9 mouse cellular contexts compared by ENCODE assay signal in the genomic region with DNA sequence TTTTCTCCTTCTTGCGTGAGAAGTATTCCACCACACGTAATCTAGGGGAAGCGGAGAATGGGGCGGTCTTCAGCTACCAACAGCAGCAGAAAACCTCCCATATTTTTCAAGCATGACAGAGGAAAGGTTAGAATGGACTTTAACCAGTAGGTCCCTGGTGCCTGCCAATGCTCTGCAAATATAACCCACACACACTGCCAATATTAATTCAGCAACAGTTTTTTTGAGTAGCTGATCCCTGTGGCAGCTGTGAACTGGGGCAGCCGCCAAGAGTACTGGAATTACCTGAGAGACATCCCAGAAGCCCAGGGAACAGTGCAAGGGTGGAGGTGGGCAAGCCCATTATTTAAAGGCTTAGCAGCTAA.
A peak's percentile ranks its signal among the peaks of the same experiment; 100 is the strongest.
DNase-seq lines count a peak whose midpoint lies in the region; ATAC-seq and TF ChIP-seq lines count a peak whose summit lies in the region.
"Had no signal": no experiment of that assay in that cellular context is flagged by ENCODE, and none has a peak within 500 bp of the region (broad histone marks: within the 10 kb centered on the region; RNA-seq: fewer than 3 reads in every experiment).

No protein-coding gene starts in this region.

- peak overlapping the region; percentile 60 for H3K27ac ChIP-seq in lung, embryonic 14.5 days (ENCODE audit: low read depth)
- H3K27ac ChIP-seq in heart, embryonic 14.5 days (replicated peaks in 1 of 2; ENCODE audit: control insufficient read depth in 1 of 2, insufficient read depth in 1 of 2, low read depth in 2 of 2, low read length in 2 of 2) = peak overlapping the region; percentile 28 to 44; a peak in 1 of 4 replicates
- no peak overlapping the region for H3K27ac ChIP-seq in kidney, postnatal 0 days
- H3K27ac ChIP-seq in stomach, embryonic 14.5 days (ENCODE audit: low read length) = peak overlapping the region; percentile 66
- no peak overlapping the region; the same call in 1 of the 2 replicates for H3K27ac ChIP-seq in left cerebral cortex, adult 2 months
- H3K27ac ChIP-seq: hindbrain, embryonic 12.5 days had no signal

- no peak for TF ChIP-seq CTCF in lung, embryonic 14.5 days (IDR thresholded peaks at IDR 0.05; ENCODE audit: low read depth)
- TF ChIP-seq CTCF in kidney, postnatal 0 days (IDR thresholded peaks at IDR 0.05; ENCODE audit: low read depth) = no peak
- TF ChIP-seq CTCF in left cerebral cortex, adult 2 months (IDR thresholded peaks at IDR 0.05) = no peak

- no peak overlapping the region for H3K4me2 ChIP-seq in lung, embryonic 14.5 days
- no peak overlapping the region for H3K4me2 ChIP-seq in heart, embryonic 14.5 days (ENCODE audit: low read length)
- no peak overlapping the region for H3K4me2 ChIP-seq in kidney, postnatal 0 days (ENCODE audit: low read length)
- H3K4me2 ChIP-seq in stomach, embryonic 14.5 days (replicated peaks; ENCODE audit: low read depth, low read length) = no peak overlapping the region
- H3K4me2 ChIP-seq: hindbrain, embryonic 12.5 days had no signal

- intact Hi-C loops in left cerebral cortex, adult 2 months (cut with DNase I) = loop anchor here (5.0 kb wide), 2 partner anchors 151 to 211 kb away; no protein-coding TSS in a partner anchor
- intact Hi-C loops in left cerebral cortex, postnatal 10 days (cut with DNase I) = no loop called here

- 69% methylated on average over 5 of the region's 5 CpGs for WGBS in lung, embryonic 14.5 days
- 76% methylated on average over 5 of the region's 5 CpGs for WGBS in heart, embryonic 14.5 days
- WGBS in kidney, postnatal 0 days = 74% methylated on average over 5 of the region's 5 CpGs
- 57% methylated on average over 5 of the region's 5 CpGs for WGBS in stomach, embryonic 14.5 days

- H3K36me3 ChIP-seq in lung, embryonic 14.5 days (ENCODE audit: insufficient read depth) = no peaks in the 10 kb centered on the region
- H3K36me3 ChIP-seq in heart, embryonic 14.5 days (ENCODE audit: control insufficient read depth, insufficient read depth, low read length) = no peaks in the 10 kb centered on the region
- H3K36me3 ChIP-seq in kidney, postnatal 0 days (ENCODE audit: insufficient read depth, low read length) = no peaks in the 10 kb centered on the region
- no peaks in the 10 kb centered on the region for H3K36me3 ChIP-seq in stomach, embryonic 14.5 days (ENCODE audit: control insufficient read depth, insufficient read depth, low read length)
- H3K36me3 ChIP-seq: G1E; hindbrain, embryonic 12.5 days had no signal

- no peak overlapping the region for H3K9ac ChIP-seq in lung, embryonic 14.5 days
- no peak overlapping the region for H3K9ac ChIP-seq in heart, embryonic 14.5 days (ENCODE audit: low read length)
- no peak overlapping the region for H3K9ac ChIP-seq in kidney, postnatal 0 days (ENCODE audit: low read depth, low read length)
- H3K9ac ChIP-seq in stomach, embryonic 14.5 days (replicated peaks; ENCODE audit: low read depth, low read length) = no peak overlapping the region
- H3K9ac ChIP-seq: hindbrain, embryonic 12.5 days had no signal

- H3K4me1 ChIP-seq in lung, embryonic 14.5 days (ENCODE audit: insufficient read depth) = peaks cover 15% of the 10 kb centered on the region; the same call in 1 of the 2 replicates
- H3K4me1 ChIP-seq in heart, embryonic 14.5 days (ENCODE audit: control insufficient read depth in 2 of 2, insufficient read depth in 2 of 2, low read length in 2 of 2) = peaks cover 10 to 22% of the 10 kb centered on the region in 2 experiments
- no peaks in the 10 kb centered on the region; the same call in 1 of the 2 replicates for H3K4me1 ChIP-seq in kidney, postnatal 0 days (replicated peaks; ENCODE audit: insufficient read depth, low read length)
- peaks cover 16% of the 10 kb centered on the region for H3K4me1 ChIP-seq in stomach, embryonic 14.5 days (ENCODE audit: control insufficient read depth, insufficient read depth, low read length)
- H3K4me1 ChIP-seq: hindbrain, embryonic 12.5 days had no signal

- ATAC-seq in lung, embryonic 14.5 days (ENCODE audit: insufficient read depth) = no peak; the same call in 1 of the 2 replicates
- no peak for ATAC-seq in heart, embryonic 14.5 days (ENCODE audit: insufficient number of reproducible peaks, insufficient read depth, low FRiP score, low read depth)
- peak; percentile 69 for ATAC-seq in kidney, postnatal 0 days (replicated peaks; ENCODE audit: low FRiP score, low read depth)
- peak; percentile 60; the same call in 1 of the 2 replicates for ATAC-seq in stomach, embryonic 14.5 days (ENCODE audit: insufficient number of reproducible peaks, insufficient read depth, low FRiP score, low read depth)

- no peak overlapping the region for H3K4me3 ChIP-seq in lung, embryonic 14.5 days (ENCODE audit: low read depth, low read length)
- H3K4me3 ChIP-seq in heart, embryonic 14.5 days (ENCODE audit: control insufficient read depth in 1 of 2, insufficient read depth in 1 of 2, low read depth in 1 of 2, low read length in 2 of 2) = no peak overlapping the region
- H3K4me3 ChIP-seq in kidney, postnatal 0 days (replicated peaks; ENCODE audit: low read depth, low read length) = no peak overlapping the region
- H3K4me3 ChIP-seq in stomach, embryonic 14.5 days (ENCODE audit: low read depth, low read length) = no peak overlapping the region
- H3K4me3 ChIP-seq in left cerebral cortex, adult 2 months = no peak overlapping the region
- H3K4me3 ChIP-seq: hindbrain, embryonic 12.5 days had no signal

- H3K27me3 ChIP-seq in lung, embryonic 14.5 days (ENCODE audit: insufficient read depth, low read length) = no peaks in the 10 kb centered on the region
- no peaks in the 10 kb centered on the region for H3K27me3 ChIP-seq in heart, embryonic 14.5 days (ENCODE audit: control insufficient read depth, insufficient read depth, low read length)
- H3K27me3 ChIP-seq in kidney, postnatal 0 days (ENCODE audit: insufficient read depth, low read length) = no peaks in the 10 kb centered on the region
- H3K27me3 ChIP-seq in stomach, embryonic 14.5 days (ENCODE audit: control insufficient read depth, insufficient read depth, low read length) = no peaks in the 10 kb centered on the region
- H3K27me3 ChIP-seq: hindbrain, embryonic 12.5 days had no signal

- no peak for DNase-seq in lung, embryonic 14.5 days
- no peak for DNase-seq in lung, postnatal 14 days
- DNase-seq in kidney, postnatal 0 days (ENCODE audit: low spot score) = no peak
- no peak for DNase-seq in left cerebral cortex, adult 2 months (ENCODE audit: extremely low spot score in 1 of 2, low spot score in 2 of 2)
- DNase-seq in left cerebral cortex, postnatal 10 days (ENCODE audit: extremely low spot score in 1 of 2, low spot score in 2 of 2) = no peak

- H3K9me3 ChIP-seq in lung, embryonic 14.5 days (ENCODE audit: low read depth, low read length) = no peaks in the 10 kb centered on the region
- no peaks in the 10 kb centered on the region for H3K9me3 ChIP-seq in heart, embryonic 14.5 days (ENCODE audit: control insufficient read depth, low read length)
- H3K9me3 ChIP-seq in kidney, postnatal 0 days (replicated peaks; ENCODE audit: low read length) = no peaks in the 10 kb centered on the region
- no peaks in the 10 kb centered on the region for H3K9me3 ChIP-seq in stomach, embryonic 14.5 days (ENCODE audit: control insufficient read depth, low read depth, low read length)
- H3K9me3 ChIP-seq: G1E; hindbrain, embryonic 12.5 days had no signal

Comparison
In these comparisons a context has a peak if more than half of its experiments do, and no peak if none do; other contexts are left out.
1. ATAC-seq: peak in kidney, postnatal 0 days (single experiment) and stomach, embryonic 14.5 days (single experiment); none in lung, embryonic 14.5 days (single experiment) and heart, embryonic 14.5 days (single experiment).
2. H3K27ac ChIP-seq: peak in lung, embryonic 14.5 days (single experiment), heart, embryonic 14.5 days (2 of 2) and stomach, embryonic 14.5 days (single experiment); none in kidney, postnatal 0 days (single experiment) and left cerebral cortex, adult 2 months (single experiment).